Mouse (Mus musculus) kidney, postnatal 25 days (tissue): ENCODE data around the gene Flywch1.
A peak's percentile ranks its signal among the peaks of the same experiment; 100 is the strongest.
"Not testable (repeated sequence)": the region's sequence is repeated elsewhere in the genome, so short reads cannot be mapped to it uniquely, and the experiment has no call there.

ENCODE experiments used
- DNase-seq, 2 experiments: peaks; one replicate each; pipeline ENCODE4 v3.0.0; 2021; ENCODE audit warnings: mixed read lengths in 2 of 2

The Flywch1 gene

GRCm38 (mm10) chr17:23778447-23778846 is 7.0 kb upstream of the Flywch1 start:
- no peak for DNase-seq

GRCm38 (mm10) chr17:23777141-23777540 is 5.7 kb upstream of the Flywch1 start:
- DNase-seq: peak in 1 of 2 experiments; percentile 15

GRCm38 (mm10) chr17:23776216-23776615 is 4.8 kb upstream of the Flywch1 start:
- no peak for DNase-seq

GRCm38 (mm10) chr17:23774090-23774489 is 2.7 kb upstream of the Flywch1 start:
- DNase-seq: peak; percentile 90 to 92

GRCm38 (mm10) chr17:23773676-23774075 is 2.3 kb upstream of the Flywch1 start:
- DNase-seq: no peak

GRCm38 (mm10) chr17:23772219-23772556 is 786 bp upstream of the Flywch1 start:
- DNase-seq: not testable (repeated sequence)

GRCm38 (mm10) chr17:23770896-23771283 is 512 bp downstream of the Flywch1 start:
- peak in 1 of 2 experiments; percentile 23 for DNase-seq

- DNase-seq: no peak
Measured at GRCm38 (mm10) chr17:23770493-23770892, 909 bp downstream of the Flywch1 start.

GRCm38 (mm10) chr17:23762976-23763375 is 8.4 kb downstream of the Flywch1 start:
- DNase-seq: no peak

GRCm38 (mm10) chr17:23761155-23761554 is 10.2 kb downstream of the Flywch1 start:
- no peak for DNase-seq

GRCm38 (mm10) chr17:23760231-23760630 is 11.2 kb downstream of the Flywch1 start:
- DNase-seq: no peak

- peak in 1 of 2 experiments; percentile 21 for DNase-seq
Measured at GRCm38 (mm10) chr17:23758801-23759200, 12.6 kb downstream of the Flywch1 start.

- DNase-seq: no peak
Measured at GRCm38 (mm10) chr17:23757581-23757980, 13.8 kb downstream of the Flywch1 start.

- DNase-seq: peak; percentile 33 to 70
Measured at GRCm38 (mm10) chr17:23755689-23756088, 15.7 kb downstream of the Flywch1 start.

GRCm38 (mm10) chr17:23749400-23750191 is 21.8 kb downstream of the Flywch1 start:
- DNase-seq: no peak

GRCm38 (mm10) chr17:23748631-23749391 is 22.6 kb downstream of the Flywch1 start:
- peak; percentile 83 to 91 for DNase-seq

- no peak for DNase-seq
Measured at GRCm38 (mm10) chr17:23748026-23748425, 23.4 kb downstream of the Flywch1 start.

GRCm38 (mm10) chr17:23747471-23747870 is 23.9 kb downstream of the Flywch1 start:
- no peak for DNase-seq

- DNase-seq: no peak
Measured at GRCm38 (mm10) chr17:23746767-23747166, 24.6 kb downstream of the Flywch1 start.

GRCm38 (mm10) chr17:23746311-23746710 is 25.1 kb downstream of the Flywch1 start:
- DNase-seq: no peak

- DNase-seq: no peak
Measured at GRCm38 (mm10) chr17:23745301-23746251, 25.8 kb downstream of the Flywch1 start, which contains the start of gene Kremen2. Gene Kremen2, minus strand, starts transcription at chr17:23745833.

GRCm38 (mm10) chr17:23744651-23745050 is 26.8 kb downstream of the Flywch1 start:
- no peak for DNase-seq

GRCm38 (mm10) chr17:23744076-23744475 is 27.3 kb downstream of the Flywch1 start:
- no peak for DNase-seq
